Mouse (Mus musculus): Measurements from ENCODE around the gene Fhl3. TPM values are rescaled to one million over a fixed set of nuclear protein-coding genes. Genes with fewer than 3 reads are reported as not detected.
A peak's percentile ranks its signal among the peaks of the same experiment; 100 is the strongest.

The Fhl3 gene
- total RNA-seq, 1 experiment from 2014 or later = 0.76 TPM

GRCm38 (mm10) chr4:124746577-124746976 lies 46.1 kb downstream of the Fhl3 start:
- ATAC-seq (replicated peaks; ENCODE audit: insufficient number of reproducible peaks, low FRiP score, low TSS enrichment, poor library complexity, severe bottlenecking) = no peak

DNA sequence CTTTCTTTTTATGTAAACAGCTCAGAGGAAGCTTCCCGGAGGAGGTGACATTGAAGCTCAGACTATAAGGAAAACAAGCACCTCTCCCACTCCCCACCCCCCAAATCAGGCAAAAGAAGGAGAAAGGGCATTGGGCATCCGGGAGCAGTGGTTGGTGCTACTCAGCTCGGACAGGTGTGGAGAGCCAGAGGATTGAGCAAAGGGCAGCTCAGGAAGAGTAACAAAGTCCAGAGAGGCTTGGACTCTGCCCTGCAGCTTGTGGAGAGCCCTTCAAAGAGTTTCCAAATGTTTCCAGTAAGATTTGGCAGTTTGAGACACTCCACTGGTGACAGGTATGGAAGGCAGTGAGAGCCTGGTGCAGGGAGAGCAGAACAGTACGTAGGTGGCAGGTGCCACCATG lies 47.4 kb downstream of the Fhl3 start:
- ATAC-seq (replicated peaks; ENCODE audit: insufficient number of reproducible peaks, low FRiP score, low TSS enrichment, poor library complexity, severe bottlenecking) = no peak

- ATAC-seq (replicated peaks; ENCODE audit: insufficient number of reproducible peaks, low FRiP score, low TSS enrichment, poor library complexity, severe bottlenecking) = peak; percentile 99
These were observed 51.1 kb downstream of the Fhl3 start for GRCm38 (mm10) chr4:124751300-124752250.

DNA sequence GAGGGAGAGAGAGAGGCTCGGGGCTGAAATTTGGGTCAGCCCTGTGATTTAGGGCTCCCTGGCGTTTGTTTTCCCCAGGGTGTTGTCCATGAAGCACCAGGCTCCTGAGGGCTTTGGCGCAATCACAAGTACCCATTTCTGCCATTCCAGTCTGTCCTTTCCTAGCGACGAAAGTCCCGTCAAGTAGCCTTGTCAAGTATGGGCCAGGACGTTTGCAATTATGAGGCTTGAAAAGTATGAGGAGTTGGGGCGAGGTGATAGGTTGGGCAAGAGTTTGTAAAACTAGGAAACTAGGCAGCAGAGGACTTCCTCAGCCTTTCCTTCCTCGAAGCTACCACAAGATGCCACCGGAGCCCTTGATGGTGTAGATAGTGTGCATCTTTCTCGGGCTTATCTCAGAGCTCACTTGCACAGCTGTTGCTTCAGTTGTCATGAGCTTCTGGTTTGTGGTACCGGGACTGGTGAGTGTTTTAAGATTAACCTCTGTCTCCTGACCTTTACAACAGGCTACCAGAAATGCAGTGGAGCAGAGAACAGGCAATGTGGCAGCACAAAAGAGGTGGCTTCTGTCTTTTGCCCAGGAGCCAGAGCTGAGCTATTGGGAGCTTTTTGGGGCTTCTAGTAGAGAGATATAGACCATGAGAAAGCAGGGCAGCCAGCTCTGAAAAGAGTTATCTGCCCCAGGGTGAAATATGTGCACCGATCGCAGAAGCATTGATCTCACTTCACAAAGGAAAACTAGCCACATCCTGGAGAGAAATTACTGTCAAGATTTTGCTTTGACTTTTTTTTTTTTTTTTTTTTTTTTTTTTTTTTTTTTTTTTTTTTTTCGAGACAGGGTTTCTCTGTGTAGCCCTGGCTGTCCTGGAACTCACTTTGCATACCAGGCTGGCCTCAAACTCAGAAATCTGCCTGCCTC lies 52.0 kb downstream of the Fhl3 start:
- ATAC-seq (replicated peaks; ENCODE audit: insufficient number of reproducible peaks, low FRiP score, low TSS enrichment, poor library complexity, severe bottlenecking) = 0 out of 2 replicates have a peak, but pooled peaks have one; percentile 22

DNA sequence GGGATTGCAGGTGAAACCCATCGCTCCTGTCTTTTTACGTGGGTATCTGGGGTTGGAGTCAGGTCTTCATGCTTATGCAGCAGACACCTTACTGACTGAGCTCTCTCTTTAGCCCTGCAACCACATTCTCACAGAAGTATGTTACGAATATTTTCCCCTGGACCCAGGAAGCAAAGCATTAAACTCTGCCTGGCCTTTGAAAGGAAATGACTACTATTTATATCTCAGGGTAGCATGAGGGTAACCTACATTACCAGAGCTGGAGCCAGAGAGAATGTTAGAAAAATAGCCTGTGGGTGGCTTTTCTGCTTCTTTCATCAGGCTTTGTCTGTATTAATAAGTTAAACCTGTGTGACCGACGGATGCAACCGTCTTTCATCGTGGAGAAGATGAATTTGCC lies 55.0 kb downstream of the Fhl3 start:
- ATAC-seq (replicated peaks; ENCODE audit: insufficient number of reproducible peaks, low FRiP score, low TSS enrichment, poor library complexity, severe bottlenecking) = no peak

Other genes starting within 250 kb of the Fhl3 start
- gene 3100002H09Rik, start 89.9 kb upstream of the Fhl3 start, total RNA-seq (2017) = not detected in 3 replicates
- gene Pou3f1, start 43.9 kb upstream of the Fhl3 start, total RNA-seq (2017) = not detected in 3 replicates
- 28.4 to 46.7 TPM (median 36.0 TPM) in 3 replicates for gene Utp11, start 7.1 kb upstream of the Fhl3 start, total RNA-seq (2017)
- gene Sf3a3, start 14.1 kb downstream of the Fhl3 start, total RNA-seq (2017) = 67.5 to 99.3 TPM (median 98.8 TPM) in 3 replicates
- gene Inpp5b, start 41.1 kb downstream of the Fhl3 start, total RNA-seq (2017) = 30.2 to 90.4 TPM (median 33.8 TPM) in 3 replicates
- gene Mtf1, start 101.4 kb downstream of the Fhl3 start, total RNA-seq (2017) = 33.8 to 50.2 TPM (median 34.0 TPM) in 3 replicates
- gene Yrdc, start 150.0 kb downstream of the Fhl3 start, total RNA-seq (2017) = 28.9 to 39.6 TPM (median 38.2 TPM) in 3 replicates
- 5.5 to 6.7 TPM (median 6.5 TPM) in 3 replicates for gene 1110065P20Rik, start 150.5 kb downstream of the Fhl3 start, total RNA-seq (2017)
- 0.53 to 0.76 TPM in 2 of 3 replicates, not detected in the other for gene Maneal, start 161.5 kb downstream of the Fhl3 start, total RNA-seq (2017)
- gene Epha10, start 180.2 kb downstream of the Fhl3 start, total RNA-seq (2017) = not detected in 3 replicates
- gene 9930104L06Rik, start 236.3 kb downstream of the Fhl3 start, total RNA-seq (2017) = 13.3 to 21.1 TPM (median 17.5 TPM) in 3 replicates
- gene Cdca8, start 238.6 kb downstream of the Fhl3 start, total RNA-seq (2017) = 1.3 to 2.7 TPM (median 2.0 TPM) in 3 replicates

All from monocyte, adult 5-6 weeks (primary cell).